Mouse (Mus musculus) retina, adult 2 months (tissue): ENCODE measurements around the gene Trip4.

Experiments
- DNase-seq: peaks from one replicate; pipeline ENCODE4 v3.0.0-alpha.2; 2012; ENCODE audit warnings: low read depth, low spot score

Gene Trip4

GRCm38 (mm10) chr9:65908394-65909300 lies at the start of gene Trip4, which contains the start of gene Csnk1g1:
Gene Trip4, minus strand, starts transcription at chr9:65908794.
Gene Csnk1g1, plus strand, starts transcription at chr9:65908924.
- DNase-seq: peak; percentile 94

GRCm38 (mm10) chr9:65951082-65951587 lies 42.5 kb upstream of the Trip4 start:
- DNase-seq: no peak

- DNase-seq: no peak
Measured at GRCm38 (mm10) chr9:65937566-65937965, 29.0 kb upstream of the Trip4 start.

GRCm38 (mm10) chr9:65929826-65930225 lies 21.2 kb upstream of the Trip4 start:
- DNase-seq: no peak

- DNase-seq: no peak
Measured at GRCm38 (mm10) chr9:65928456-65928855, 19.9 kb upstream of the Trip4 start.

- no peak for DNase-seq
Measured at GRCm38 (mm10) chr9:65917015-65917414, 8.4 kb upstream of the Trip4 start.

GRCm38 (mm10) chr9:65913976-65914375 lies 5.4 kb upstream of the Trip4 start:
- no peak for DNase-seq

- no peak for DNase-seq
Measured at GRCm38 (mm10) chr9:65909837-65910236, 1.2 kb upstream of the Trip4 start.

- no peak for DNase-seq
Measured at GRCm38 (mm10) chr9:65909301-65909801, 757 bp upstream of the Trip4 start.

- DNase-seq: no peak
Measured at GRCm38 (mm10) chr9:65903419-65903818, 5.2 kb downstream of the Trip4 start.

GRCm38 (mm10) chr9:65902879-65903278 lies 5.7 kb downstream of the Trip4 start:
- DNase-seq: no peak

GRCm38 (mm10) chr9:65896977-65897376 lies 11.6 kb downstream of the Trip4 start:
- DNase-seq: no peak

GRCm38 (mm10) chr9:65891126-65891525 lies 17.5 kb downstream of the Trip4 start:
- DNase-seq: no peak

- no peak for DNase-seq
Measured at GRCm38 (mm10) chr9:65890143-65890628, 18.4 kb downstream of the Trip4 start, which contains the start of gene Pclaf. Gene Pclaf, plus strand, starts transcription at chr9:65890237.

GRCm38 (mm10) chr9:65884564-65885315 lies 23.9 kb downstream of the Trip4 start:
- peak; percentile 76 for DNase-seq

GRCm38 (mm10) chr9:65859656-65860055 lies 48.9 kb downstream of the Trip4 start:
- no peak for DNase-seq

GRCm38 (mm10) chr9:65850203-65850602 lies 58.4 kb downstream of the Trip4 start:
- DNase-seq: no peak

- DNase-seq: no peak
Measured at GRCm38 (mm10) chr9:65848154-65848553, 60.4 kb downstream of the Trip4 start.

- no peak for DNase-seq
Measured at GRCm38 (mm10) chr9:65844421-65845165, 64.0 kb downstream of the Trip4 start.

GRCm38 (mm10) chr9:65839841-65840240 lies 68.8 kb downstream of the Trip4 start:
- DNase-seq: no peak

GRCm38 (mm10) chr9:65836916-65837315 lies 71.7 kb downstream of the Trip4 start:
- no peak for DNase-seq
